In genomic region chr4:23913822-23914221, GRCm38 (mm10) we compare ENCODE assay signal across 21 mouse cellular contexts.
A peak's percentile ranks its signal among the peaks of the same experiment; 100 is the strongest.
DNase-seq lines count a peak whose midpoint lies in the region; ATAC-seq and TF ChIP-seq lines count a peak whose summit lies in the region.
"Had no signal": no experiment of that assay in that cellular context is flagged by ENCODE, and none has a peak within 500 bp of the region (broad histone marks: within the 10 kb centered on the region; RNA-seq: fewer than 3 reads in every experiment).

No protein-coding gene starts in this region.

- H3K36me3 ChIP-seq in hindbrain, embryonic 13.5 days: no peaks in the 10 kb centered on the region
- no peaks in the 10 kb centered on the region for H3K36me3 ChIP-seq in hindbrain, postnatal 0 days (ENCODE audit: insufficient read depth, low read length)
- H3K36me3 ChIP-seq in forebrain, embryonic 12.5 days (replicated peaks): no peaks in the 10 kb centered on the region
- no peaks in the 10 kb centered on the region for H3K36me3 ChIP-seq in hindbrain, embryonic 14.5 days (replicated peaks; ENCODE audit: control insufficient read depth, insufficient read depth)
- H3K36me3 ChIP-seq in midbrain, embryonic 16.5 days (ENCODE audit: control insufficient read depth, insufficient read depth, low read length): no peaks in the 10 kb centered on the region
- H3K36me3 ChIP-seq: embryonic facial prominence, embryonic 12.5 days; G1E; limb, embryonic 15.5 days; liver, embryonic 15.5 days; lung, embryonic 15.5 days had no signal

- no peaks in the 10 kb centered on the region for H3K9me3 ChIP-seq in hindbrain, embryonic 13.5 days
- no peaks in the 10 kb centered on the region for H3K9me3 ChIP-seq in hindbrain, postnatal 0 days (ENCODE audit: low read length)
- no peaks in the 10 kb centered on the region for H3K9me3 ChIP-seq in forebrain, embryonic 12.5 days
- H3K9me3 ChIP-seq in hindbrain, embryonic 14.5 days (ENCODE audit: control insufficient read depth, low read length): no peaks in the 10 kb centered on the region
- no peaks in the 10 kb centered on the region for H3K9me3 ChIP-seq in midbrain, embryonic 16.5 days (replicated peaks; ENCODE audit: control insufficient read depth, low read length, poor library complexity, severe bottlenecking)
- H3K9me3 ChIP-seq: embryonic facial prominence, embryonic 12.5 days; G1E; limb, embryonic 15.5 days; liver, embryonic 15.5 days; lung, embryonic 15.5 days had no signal

- no peak overlapping the region for H3K27ac ChIP-seq in hindbrain, embryonic 13.5 days
- H3K27ac ChIP-seq in hindbrain, postnatal 0 days: no peak overlapping the region
- H3K27ac ChIP-seq in forebrain, embryonic 12.5 days: no peak overlapping the region
- no peak overlapping the region for H3K27ac ChIP-seq in hindbrain, embryonic 14.5 days
- H3K27ac ChIP-seq in midbrain, embryonic 16.5 days (ENCODE audit: low read length): no peak overlapping the region
- H3K27ac ChIP-seq: embryonic facial prominence, embryonic 12.5 days; gastrocnemius, adult 2 months; kidney, postnatal 0 days; limb, embryonic 15.5 days; liver, embryonic 15.5 days; lung, embryonic 15.5 days; stomach, postnatal 0 days had no signal

- H3K27me3 ChIP-seq in hindbrain, embryonic 13.5 days: no peaks in the 10 kb centered on the region
- H3K27me3 ChIP-seq in hindbrain, postnatal 0 days (ENCODE audit: insufficient read depth, low read length): no peaks in the 10 kb centered on the region
- H3K27me3 ChIP-seq in forebrain, embryonic 12.5 days: no peaks in the 10 kb centered on the region
- no peaks in the 10 kb centered on the region for H3K27me3 ChIP-seq in hindbrain, embryonic 14.5 days (ENCODE audit: control insufficient read depth, insufficient read depth, low read length)
- no peaks in the 10 kb centered on the region for H3K27me3 ChIP-seq in midbrain, embryonic 16.5 days (ENCODE audit: control insufficient read depth, insufficient read depth, low read depth, low read length)
- H3K27me3 ChIP-seq: embryonic facial prominence, embryonic 12.5 days; limb, embryonic 15.5 days; liver, embryonic 15.5 days; lung, embryonic 15.5 days had no signal

- H3K4me1 ChIP-seq in hindbrain, embryonic 13.5 days (replicated peaks): no peaks in the 10 kb centered on the region
- H3K4me1 ChIP-seq in hindbrain, postnatal 0 days (ENCODE audit: insufficient read depth, low read length): no peaks in the 10 kb centered on the region
- H3K4me1 ChIP-seq in forebrain, embryonic 12.5 days: peaks cover 5% of the 10 kb centered on the region
- 0 out of 2 replicates have a peak, but pooled peaks cover 2% of the 10 kb centered on the region for H3K4me1 ChIP-seq in hindbrain, embryonic 14.5 days (replicated peaks; ENCODE audit: control insufficient read depth, insufficient read depth, low read length)
- peaks cover 3% of the 10 kb centered on the region; the same call in 1 of the 2 replicates for H3K4me1 ChIP-seq in midbrain, embryonic 16.5 days (ENCODE audit: control insufficient read depth, insufficient read depth, low read length)
- H3K4me1 ChIP-seq: embryonic facial prominence, embryonic 12.5 days; limb, embryonic 15.5 days; liver, embryonic 15.5 days; lung, embryonic 15.5 days had no signal

- H3K9ac ChIP-seq in hindbrain, embryonic 13.5 days: no peak overlapping the region
- no peak overlapping the region for H3K9ac ChIP-seq in hindbrain, postnatal 0 days (replicated peaks; ENCODE audit: low read length)
- no peak overlapping the region for H3K9ac ChIP-seq in forebrain, embryonic 12.5 days
- no peak overlapping the region for H3K9ac ChIP-seq in hindbrain, embryonic 14.5 days
- H3K9ac ChIP-seq in midbrain, embryonic 16.5 days (ENCODE audit: low read depth, low read length): no peak overlapping the region
- H3K9ac ChIP-seq: embryonic facial prominence, embryonic 12.5 days; limb, embryonic 15.5 days; liver, embryonic 15.5 days; lung, embryonic 15.5 days had no signal

- no peak for DNase-seq in hindbrain, postnatal 0 days (ENCODE audit: low spot score)
- DNase-seq in hindbrain, embryonic 14.5 days (ENCODE audit: low spot score): no peak
- DNase-seq in kidney, adult 9 months: no peak
- DNase-seq: adrenal gland, adult 2 months; cerebellum, adult 18-20 months; gastrocnemius, adult 2 months; kidney, adult 18-20 months; lung, postnatal 36 days; thymus, adult 2 months had no signal

- peak; percentile 32; the same call in 1 of the 2 replicates for ATAC-seq in hindbrain, embryonic 13.5 days (ENCODE audit: low FRiP score)
- ATAC-seq in hindbrain, postnatal 0 days: no peak
- ATAC-seq in forebrain, embryonic 12.5 days (ENCODE audit: low FRiP score): peak; percentile 66; the same call in 1 of the 2 replicates
- ATAC-seq in hindbrain, embryonic 14.5 days (ENCODE audit: low FRiP score): 0 out of 2 replicates have a peak, but pooled peaks have one; percentile 51
- 0 out of 2 replicates have a peak, but pooled peaks have one; percentile 64 for ATAC-seq in midbrain, embryonic 16.5 days
- ATAC-seq in megakaryocyte, adult 5-6 weeks (ENCODE audit: poor library complexity, severe bottlenecking): no peak
- ATAC-seq: Patski had no signal

- H3K4me3 ChIP-seq in hindbrain, embryonic 13.5 days: no peak overlapping the region
- no peak overlapping the region for H3K4me3 ChIP-seq in hindbrain, postnatal 0 days (ENCODE audit: low read length)
- H3K4me3 ChIP-seq in forebrain, embryonic 12.5 days (replicated peaks): no peak overlapping the region
- H3K4me3 ChIP-seq in hindbrain, embryonic 14.5 days (replicated peaks; ENCODE audit: low read length): no peak overlapping the region
- no peak overlapping the region for H3K4me3 ChIP-seq in midbrain, embryonic 16.5 days (ENCODE audit: low read depth, low read length)
- H3K4me3 ChIP-seq: embryonic facial prominence, embryonic 12.5 days; gastrocnemius, adult 2 months; limb, embryonic 15.5 days; liver, embryonic 15.5 days; lung, embryonic 15.5 days had no signal

- no peak overlapping the region for H3K4me2 ChIP-seq in hindbrain, embryonic 13.5 days
- no peak overlapping the region for H3K4me2 ChIP-seq in hindbrain, postnatal 0 days (ENCODE audit: low read depth, low read length)
- H3K4me2 ChIP-seq in forebrain, embryonic 12.5 days: no peak overlapping the region
- H3K4me2 ChIP-seq in hindbrain, embryonic 14.5 days (replicated peaks): no peak overlapping the region
- no peak overlapping the region for H3K4me2 ChIP-seq in midbrain, embryonic 16.5 days (ENCODE audit: low read length)
- H3K4me2 ChIP-seq: embryonic facial prominence, embryonic 12.5 days; limb, embryonic 15.5 days; liver, embryonic 15.5 days; lung, embryonic 15.5 days had no signal

- WGBS in hindbrain, embryonic 13.5 days: 77% methylated on average over 4 of the region's 4 CpGs
- WGBS in hindbrain, postnatal 0 days: 84% methylated on average over 4 of the region's 4 CpGs
- 78% methylated on average over 4 of the region's 4 CpGs for WGBS in forebrain, embryonic 12.5 days
- WGBS in hindbrain, embryonic 14.5 days: 75% methylated on average over 4 of the region's 4 CpGs
- 65% methylated on average over 4 of the region's 4 CpGs for WGBS in midbrain, embryonic 16.5 days

- no peak for TF ChIP-seq CTCF in hindbrain, postnatal 0 days (IDR thresholded peaks at IDR 0.05; ENCODE audit: low read depth)

Comparison
In these comparisons a context has a peak if more than half of its experiments do, and no peak if none do; other contexts are left out.
1. ATAC-seq: peak in hindbrain, embryonic 13.5 days (single experiment), forebrain, embryonic 12.5 days (single experiment), hindbrain, embryonic 14.5 days (single experiment) and midbrain, embryonic 16.5 days (single experiment); none in hindbrain, postnatal 0 days (single experiment) and megakaryocyte, adult 5-6 weeks (single experiment).